Mouse (Mus musculus) lung, adult 2 months (tissue): ENCODE measurements at regions not wholly inside any gene's neighbourhood (a gene's known extent, or its start where the extent isn't known, plus 50 kb on each side); places are given as distances from the start of the nearest gene placed in this dataset.

Experiments
- DNase-seq: peaks from one replicate; pipeline ENCODE4 v3.0.0; 2022
- H3K4me1 ChIP-seq: fragments of 200-500 bp; 2 replicates; pipeline ENCODE4 v1.6.1; 2011; ENCODE audit warnings: low read length; ENCODE audit not compliant: control insufficient read depth, insufficient read depth
- H3K4me3 ChIP-seq: fragments of 200-500 bp; replicated peaks from 2 replicates; pipeline ENCODE3; 2011; ENCODE audit warnings: low read depth, mild to moderate bottlenecking, control low read depth, low read length; ENCODE audit errors: extremely low read depth
- CTCF ChIP-seq: fragments of 200-500 bp; IDR thresholded peaks from 2 replicates; pipeline ENCODE4 v1.5.1; 2011; ENCODE audit warnings: mild to moderate bottlenecking, low read length, control low read depth; ENCODE audit not compliant: insufficient read depth
- POLR2A ChIP-seq: fragments of 200-500 bp; IDR thresholded peaks from 2 replicates; pipeline ENCODE4 v1.6.1; 2011; ENCODE audit warnings: low read depth, mild to moderate bottlenecking, control low read depth, low read length, borderline replicate concordance; ENCODE audit errors: extremely low read depth
- WGBS: fragments of 180-500 bp; shearing (Covaris S2); methylation state at CpG from one replicate; pipeline ENCODE4 v1.1.7; 2018; 5-methylcytosine and 5-hydroxymethylcytosine counted together

DNA sequence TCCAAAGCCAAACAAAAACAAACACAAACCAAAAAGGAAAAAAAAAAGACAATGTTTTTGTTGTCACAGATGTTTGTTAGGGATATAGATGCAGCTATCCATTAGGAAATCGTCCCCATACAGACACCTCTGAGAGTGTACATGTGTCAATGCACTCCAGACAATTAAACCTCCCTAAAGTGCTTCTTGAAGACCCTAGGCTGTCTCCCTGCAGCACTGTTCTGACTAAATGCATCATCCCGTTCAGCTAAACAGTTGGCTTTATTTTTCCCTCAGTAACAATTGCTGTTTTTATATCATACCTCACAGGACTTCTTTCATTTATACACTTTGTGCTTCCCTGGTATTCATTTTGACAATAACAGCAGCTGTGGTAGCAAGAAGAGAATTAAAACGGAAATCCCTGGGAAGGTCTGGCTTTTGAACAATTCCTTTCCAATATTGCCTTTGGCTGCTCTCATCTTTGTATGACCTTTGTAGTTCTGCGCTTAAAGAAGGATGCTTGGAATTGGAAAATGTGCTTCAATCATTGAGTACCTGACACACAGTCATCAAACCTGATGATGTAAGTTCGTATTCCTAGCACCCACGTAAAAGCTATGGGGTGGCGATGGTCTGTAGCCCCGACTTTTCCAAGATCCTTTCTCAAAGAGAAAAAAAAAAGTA lies 208.9 kb downstream of the Dusp6 start:
- WGBS: 73% methylated on average over 8 of the region's 8 CpGs
- DNase-seq: no peak

DNA sequence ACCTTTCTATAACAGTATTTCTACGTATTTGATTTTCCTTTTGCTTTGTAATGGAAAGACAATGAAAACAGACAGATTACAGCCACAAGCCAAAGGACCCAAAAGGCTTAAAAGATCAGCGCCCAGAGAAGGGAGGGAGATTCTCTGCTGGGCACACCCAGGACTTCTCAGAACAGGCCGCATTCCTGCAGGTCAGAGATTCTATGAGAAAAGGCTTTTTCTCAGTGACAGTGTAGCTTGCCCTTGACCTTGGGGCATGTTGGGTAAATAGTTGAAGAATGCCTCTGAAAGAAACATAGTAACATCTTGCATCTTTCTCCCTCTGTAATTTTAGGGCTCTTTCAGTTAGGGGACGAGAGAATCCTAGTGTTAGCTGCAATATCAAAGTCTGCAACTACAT lies 209.8 kb downstream of the Dusp6 start:
- Histone ChIP-seq H3K4me1 (no peaks in the 10 kb centered on the region), H3K4me3 (no peak overlapping the region)
- DNase-seq: no peak
- WGBS: 83% methylated on average over 4 of the region's 4 CpGs
- TF ChIP-seq CTCF (no peak), POLR2A (no peak)

More for the DNA sequence above, 208.9 kb downstream of the Dusp6 start:
- Histone ChIP-seq H3K4me3 (no peak overlapping the region), H3K4me1 (peaks cover 5% of the 10 kb centered on the region; the same call in 1 of the 2 replicates)
- TF ChIP-seq CTCF (no peak), POLR2A (no peak)

DNA sequence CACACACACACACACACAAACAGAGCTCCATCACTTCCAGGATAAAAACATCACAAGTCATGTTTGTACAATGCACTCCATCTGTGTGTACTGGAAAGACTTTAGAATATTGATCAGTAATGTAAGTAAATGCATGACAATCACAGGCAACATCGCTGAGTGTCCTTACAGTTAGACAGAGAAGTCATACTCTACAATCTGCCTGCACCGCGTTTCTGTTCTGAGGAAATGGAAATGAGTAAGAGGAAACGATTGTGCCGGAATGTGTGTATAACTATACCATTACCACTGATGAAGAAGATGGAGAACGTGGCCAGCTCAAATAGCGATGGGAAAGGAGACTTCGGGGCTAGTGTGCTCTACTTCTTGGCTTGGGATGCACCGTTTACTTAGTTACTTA lies 210.7 kb downstream of the Dusp6 start:
- no peak for TF ChIP-seq POLR2A
- TF ChIP-seq CTCF: no peak
- Histone ChIP-seq H3K4me1 (no peaks in the 10 kb centered on the region), H3K4me3 (no peak overlapping the region)
- WGBS: 79% methylated on average over 9 of the region's 9 CpGs
- DNase-seq: no peak

DNA sequence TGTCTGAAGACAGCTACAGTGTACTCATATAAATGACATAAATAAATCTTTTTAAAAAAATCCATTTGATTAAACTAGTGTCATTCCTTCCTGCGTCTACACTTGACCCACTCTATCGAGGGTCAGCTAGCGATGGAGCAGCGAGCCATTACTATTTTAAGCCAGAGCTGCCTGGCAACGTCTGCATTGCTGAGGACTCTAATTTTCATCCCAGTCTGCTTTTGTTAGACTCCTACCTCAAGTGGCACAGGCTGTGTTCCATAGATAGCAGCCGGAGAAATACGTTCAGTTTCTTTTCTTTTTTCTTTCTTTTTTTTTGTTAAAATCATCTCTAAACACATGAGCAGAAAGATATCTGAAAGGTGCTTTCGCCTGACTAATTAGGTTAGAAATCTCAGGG lies 211.5 kb downstream of the Dusp6 start:
- TF ChIP-seq POLR2A (no peak), CTCF (no peak)
- 82% methylated on average over 8 of the region's 8 CpGs for WGBS
- Histone ChIP-seq H3K4me1 (no peaks in the 10 kb centered on the region), H3K4me3 (no peak overlapping the region)
- no peak for DNase-seq

DNA sequence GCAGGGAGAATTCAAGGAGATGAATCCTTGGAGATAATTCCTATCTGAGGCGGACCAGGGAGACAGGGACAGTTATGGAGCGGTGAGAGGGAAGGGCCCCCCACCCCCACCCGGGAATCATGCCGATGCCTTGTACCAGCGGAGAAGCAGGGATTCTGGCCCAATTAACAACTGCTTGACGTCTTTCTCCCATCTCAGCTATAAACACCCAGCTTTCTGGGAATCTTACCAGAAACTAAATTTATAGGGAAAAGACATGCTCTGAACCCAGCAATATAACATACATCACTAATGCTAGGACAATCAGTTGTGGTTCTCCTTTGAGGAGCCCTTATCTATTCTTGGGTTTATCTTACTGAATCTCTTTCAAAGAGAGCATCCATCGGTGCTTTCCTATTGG lies 213.2 kb downstream of the Dusp6 start:
- no peak for TF ChIP-seq CTCF
- no peak for TF ChIP-seq POLR2A
- 76% methylated on average over 7 of the region's 7 CpGs for WGBS
- no peak for DNase-seq
- Histone ChIP-seq H3K4me1 (no peaks in the 10 kb centered on the region), H3K4me3 (no peak overlapping the region)

DNA sequence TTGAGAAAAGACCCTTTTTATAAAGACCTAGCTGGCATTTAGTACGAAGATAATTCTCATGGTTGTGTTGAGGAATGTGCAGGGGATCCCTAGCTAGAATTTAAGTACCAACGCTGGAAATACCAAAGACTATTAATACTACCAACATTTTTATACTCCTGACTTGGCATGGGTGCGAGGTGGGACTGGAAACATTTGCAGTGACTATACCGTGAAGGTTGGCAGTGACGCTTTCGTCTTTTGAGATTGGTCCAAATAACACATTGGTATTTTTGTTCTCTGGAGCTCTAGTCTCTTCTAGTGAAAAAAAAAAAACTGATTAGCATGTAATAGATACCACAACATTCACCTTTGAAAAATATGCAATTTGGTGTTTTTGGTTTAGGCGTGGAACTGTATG lies 213.7 kb downstream of the Dusp6 start:
- H3K4me1 ChIP-seq: no peaks in the 10 kb centered on the region
- TF ChIP-seq CTCF (no peak), POLR2A (no peak)
- no peak for DNase-seq
- H3K4me3 ChIP-seq: no peak overlapping the region
- WGBS: 85% methylated on average over 7 of the region's 7 CpGs

DNA sequence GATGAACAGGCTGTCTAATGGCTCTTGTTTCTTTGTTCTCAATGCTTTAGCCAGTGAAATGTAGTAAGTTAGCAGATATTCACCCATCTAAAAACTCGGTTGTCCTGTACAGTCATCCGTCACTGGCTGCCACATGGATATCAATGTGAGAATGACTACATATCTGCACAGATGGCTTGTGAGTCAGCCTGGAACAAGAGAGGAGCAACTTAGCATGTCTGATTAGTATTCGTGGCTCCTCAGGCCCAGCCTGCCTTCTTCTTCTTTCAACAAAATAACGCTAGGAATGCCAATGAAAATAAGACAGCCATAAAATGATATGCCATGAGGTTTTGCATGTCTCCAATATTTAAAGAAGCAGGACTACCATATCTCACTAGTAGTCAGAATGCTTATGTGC lies 217.5 kb downstream of the Dusp6 start:
- WGBS: 85% methylated on average over 4 of the region's 4 CpGs
- no peak for TF ChIP-seq CTCF
- no peak for TF ChIP-seq POLR2A
- Histone ChIP-seq H3K4me1 (no peaks in the 10 kb centered on the region), H3K4me3 (no peak overlapping the region)
- DNase-seq: no peak

DNA sequence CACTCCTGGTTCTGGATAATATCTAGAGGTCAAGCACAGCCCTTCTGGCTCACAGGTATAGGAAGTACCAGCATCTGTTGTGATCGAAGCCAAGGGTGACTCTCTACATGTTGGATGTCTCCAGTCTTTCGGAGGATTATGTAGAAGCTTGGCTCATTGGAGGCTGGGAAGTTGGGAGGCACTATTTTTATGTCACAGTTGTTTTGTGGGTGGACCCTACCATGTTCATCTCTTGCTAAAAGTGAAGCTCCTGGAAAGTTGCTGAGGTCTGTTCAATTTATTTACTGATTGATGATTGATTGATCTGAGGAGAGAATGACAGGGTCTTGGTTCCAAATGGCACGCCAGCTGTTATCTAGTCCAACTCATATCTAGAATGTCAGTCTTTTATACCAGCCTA lies 219.0 kb downstream of the Dusp6 start:
- no peak for TF ChIP-seq POLR2A
- no peak for TF ChIP-seq CTCF
- DNase-seq: no peak
- Histone ChIP-seq H3K4me1 (no peaks in the 10 kb centered on the region), H3K4me3 (no peak overlapping the region)
- WGBS: 93% methylated on average over 3 of the region's 3 CpGs

DNA sequence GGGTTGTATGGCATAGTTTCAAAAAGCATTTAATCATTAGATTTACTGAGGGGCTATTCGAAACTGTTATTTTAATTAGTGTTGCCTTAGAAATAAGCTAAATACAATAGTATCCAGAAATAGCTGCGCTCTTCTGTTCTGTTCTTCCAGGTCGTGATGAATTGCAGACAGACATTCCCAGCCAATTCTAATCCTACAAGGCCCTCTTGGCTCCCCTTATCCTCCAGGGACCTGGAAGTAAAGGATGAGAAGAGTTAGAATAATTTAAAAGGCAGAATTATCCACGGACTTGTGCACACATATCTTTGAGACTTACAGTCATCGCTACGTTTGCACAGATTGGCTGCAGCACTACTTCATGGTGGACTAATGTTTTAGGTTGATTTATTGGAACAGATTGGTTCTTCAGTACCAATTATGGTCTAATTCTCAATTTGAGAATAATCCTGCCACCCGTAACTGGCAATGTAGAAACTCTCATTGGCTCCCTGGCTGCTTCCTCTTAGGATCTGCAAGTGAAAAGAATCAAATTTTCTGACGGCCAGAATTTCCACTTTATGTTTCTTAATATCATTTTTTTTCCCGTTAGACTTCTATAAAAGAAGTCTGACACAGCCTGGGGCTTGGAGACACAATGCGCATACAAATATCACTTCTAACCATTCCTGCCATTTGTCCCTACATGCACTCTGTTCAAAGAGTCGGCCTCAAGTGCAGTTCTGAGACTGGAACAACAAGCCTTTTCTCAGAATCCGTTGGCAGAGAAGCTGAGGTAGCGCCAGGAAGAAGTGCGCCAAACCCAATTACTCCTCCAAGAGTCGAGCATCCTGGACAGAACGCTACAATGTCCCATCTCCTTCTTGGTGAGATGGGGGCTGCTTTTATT lies 225.4 kb downstream of the Dusp6 start:
- no peak for DNase-seq
- no peak overlapping the region for H3K4me3 ChIP-seq
- TF ChIP-seq POLR2A (no peak), CTCF (no peak)
- no peaks in the 10 kb centered on the region for H3K4me1 ChIP-seq
- WGBS: 80% methylated on average over 16 of the region's 16 CpGs
